Mouse (Mus musculus) thymus, postnatal 14 days (tissue): ENCODE results near the gene Apobec2.

ENCODE experiments used
- DNase-seq: peaks from one replicate; pipeline ENCODE4 v3.0.0; 2021

Apobec2 gene

DNA sequence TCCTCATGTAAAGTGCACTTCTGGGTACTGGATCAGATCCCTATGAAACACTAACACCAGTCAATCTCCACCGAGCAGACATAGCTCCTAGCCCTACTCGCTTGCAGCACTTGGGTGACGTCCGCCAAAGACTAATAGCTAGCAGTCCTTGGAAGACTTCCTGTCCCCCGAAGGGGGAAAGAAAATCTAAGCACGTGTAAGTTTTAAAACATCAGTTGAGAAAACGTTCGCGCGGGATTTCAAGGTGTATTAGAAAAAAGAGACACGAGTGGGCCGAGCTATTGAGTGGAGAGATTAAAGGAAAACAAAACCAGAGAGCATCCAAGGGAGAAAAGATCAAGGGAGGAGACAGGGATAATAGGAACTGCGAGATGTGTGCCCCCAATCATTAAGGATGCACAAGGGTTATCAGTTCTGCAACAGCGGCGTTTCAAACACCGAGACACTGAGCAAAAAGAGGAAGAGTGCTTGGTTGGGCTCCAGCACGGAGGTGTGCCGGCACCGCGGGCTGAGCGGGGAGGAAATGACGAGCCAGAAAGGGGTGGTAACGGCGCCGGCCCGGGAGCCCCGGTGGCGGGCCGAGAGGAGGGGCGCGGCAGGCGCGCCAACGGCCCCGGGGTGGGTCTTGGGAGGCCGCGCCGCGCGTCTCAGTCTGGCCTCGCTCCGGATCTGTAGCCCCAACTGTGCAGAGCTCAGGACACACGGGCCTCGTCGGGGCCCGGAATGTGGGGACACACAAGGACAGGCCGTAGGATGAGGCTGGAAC is 24.0 kb downstream of the Apobec2 start:
- peak; percentile 90 for DNase-seq

DNA sequence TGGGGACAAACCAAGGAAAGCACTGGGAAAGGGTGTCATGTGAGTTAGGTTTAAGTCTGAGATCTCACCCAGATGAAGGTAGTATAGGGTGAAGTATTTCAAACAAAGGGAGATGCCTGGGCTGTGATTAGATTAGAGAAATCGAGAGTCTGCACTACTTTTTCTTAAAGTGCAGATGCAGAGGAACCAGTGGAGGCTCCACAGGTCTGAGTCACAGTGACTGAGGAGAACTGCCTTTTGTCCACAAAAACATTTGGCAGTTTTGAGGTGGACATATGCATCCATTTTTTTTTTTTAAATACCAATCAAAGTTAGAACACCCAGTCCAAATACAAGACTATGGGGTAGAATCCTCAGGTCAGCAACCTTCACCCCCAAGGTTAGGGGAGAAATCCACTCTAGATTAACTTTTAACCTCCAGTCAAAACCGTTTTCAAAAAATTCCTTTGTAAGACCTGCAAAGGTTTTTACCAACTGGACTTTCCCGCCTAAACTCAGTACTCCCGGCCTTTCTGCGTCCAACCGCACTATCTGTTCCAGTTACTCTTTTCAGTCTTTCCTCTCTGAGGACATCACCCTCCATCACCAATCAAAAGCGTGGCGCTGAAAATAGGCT is 24.7 kb downstream of the Apobec2 start:
- no peak for DNase-seq

DNA sequence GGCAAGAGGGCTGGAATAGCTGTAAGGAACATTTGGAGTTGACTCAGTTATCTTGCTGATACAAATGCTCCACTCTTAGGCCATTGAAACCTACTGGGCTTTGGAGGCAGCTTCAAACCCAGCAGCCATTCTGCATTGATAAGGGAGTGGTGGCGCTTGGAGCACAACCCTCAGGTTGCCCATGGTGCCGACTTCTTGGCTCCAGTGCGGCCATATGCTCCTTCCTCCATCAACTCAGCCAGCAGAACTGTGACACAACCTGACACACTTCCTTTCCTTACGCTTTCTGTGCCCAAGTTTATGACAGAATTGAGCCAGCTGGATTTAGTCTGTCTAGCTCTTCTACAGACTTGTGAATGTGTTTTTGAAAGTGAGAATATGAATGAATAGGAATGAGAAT is 25.6 kb downstream of the Apobec2 start:
- DNase-seq, result no peak

DNA sequence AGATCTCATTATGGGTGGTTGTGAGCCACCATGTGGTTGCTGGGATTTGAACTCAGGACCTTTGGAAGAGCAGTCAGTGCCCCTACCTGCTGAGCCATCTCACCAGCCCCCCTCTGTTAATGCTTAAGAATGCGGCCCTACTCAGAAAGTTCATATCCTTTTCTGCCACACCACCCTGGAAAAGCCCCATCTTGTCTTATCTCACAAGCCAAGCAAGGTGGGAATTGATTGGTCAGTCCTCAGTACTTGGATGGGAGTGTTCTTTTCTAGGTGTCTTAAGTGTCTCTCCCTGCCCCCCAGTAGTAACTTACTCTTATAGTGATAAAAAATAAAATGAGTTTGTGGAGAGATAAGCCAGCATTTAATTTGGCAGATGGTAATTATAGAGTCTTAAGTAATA is 28.0 kb downstream of the Apobec2 start:
- no peak for DNase-seq

DNA sequence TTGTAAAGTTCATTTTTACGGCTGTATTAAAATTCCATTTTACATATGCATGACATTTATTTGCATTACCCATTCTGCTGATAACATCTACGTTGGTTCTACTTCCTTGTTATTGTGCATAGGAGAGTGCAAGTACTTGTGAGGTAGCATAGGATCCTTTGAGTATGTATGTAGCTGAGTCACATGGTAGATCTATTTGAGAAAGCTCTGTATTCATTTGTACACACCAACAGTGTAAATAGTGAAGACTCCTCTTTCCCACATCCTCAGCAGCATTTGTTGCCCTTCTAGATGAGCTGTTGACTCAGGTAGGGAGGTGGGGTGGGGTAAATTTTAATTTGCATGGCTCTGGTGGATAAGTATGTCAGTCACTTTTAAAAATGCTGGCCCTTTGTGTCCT is 28.9 kb downstream of the Apobec2 start:
- DNase-seq, result no peak

DNA sequence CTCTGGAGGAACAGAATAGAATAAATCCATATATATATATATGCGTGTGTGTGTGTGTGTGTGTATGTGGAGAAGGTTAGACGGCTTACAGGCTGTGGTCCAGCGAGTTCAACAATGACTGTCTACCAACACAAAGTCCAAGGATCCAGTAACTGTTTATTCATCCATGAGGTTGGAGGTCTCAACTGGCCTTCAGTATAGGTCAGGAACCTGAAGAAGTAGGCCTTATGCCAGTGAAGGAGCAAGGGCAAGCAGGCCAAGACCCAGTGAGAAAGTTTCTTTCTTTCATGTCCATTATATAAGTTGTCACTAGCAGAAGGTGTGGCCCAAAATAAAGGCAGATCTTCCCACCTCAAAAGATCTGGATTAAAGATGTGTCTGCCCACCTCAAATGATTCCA is 30.0 kb downstream of the Apobec2 start:
- no peak for DNase-seq

DNA sequence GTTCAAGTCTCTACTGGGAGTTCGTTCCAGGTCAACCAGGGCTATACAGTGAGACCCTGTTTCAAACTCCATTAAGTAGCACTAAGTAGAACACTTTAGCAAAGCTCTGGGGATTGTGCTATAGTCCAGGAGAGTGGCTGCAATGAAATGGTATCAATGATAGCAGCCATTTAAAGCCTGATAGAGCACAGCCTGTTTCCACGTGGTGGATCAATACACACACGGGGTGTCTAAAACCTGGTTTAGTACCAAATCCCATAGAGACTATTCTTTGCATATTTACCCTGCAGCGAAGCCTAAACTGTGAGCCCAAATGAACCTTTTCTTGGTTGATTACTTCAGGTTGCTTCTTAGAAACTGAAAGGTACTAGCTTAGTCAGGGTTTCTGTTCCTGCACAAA is 31.0 kb downstream of the Apobec2 start:
- no peak for DNase-seq

DNA sequence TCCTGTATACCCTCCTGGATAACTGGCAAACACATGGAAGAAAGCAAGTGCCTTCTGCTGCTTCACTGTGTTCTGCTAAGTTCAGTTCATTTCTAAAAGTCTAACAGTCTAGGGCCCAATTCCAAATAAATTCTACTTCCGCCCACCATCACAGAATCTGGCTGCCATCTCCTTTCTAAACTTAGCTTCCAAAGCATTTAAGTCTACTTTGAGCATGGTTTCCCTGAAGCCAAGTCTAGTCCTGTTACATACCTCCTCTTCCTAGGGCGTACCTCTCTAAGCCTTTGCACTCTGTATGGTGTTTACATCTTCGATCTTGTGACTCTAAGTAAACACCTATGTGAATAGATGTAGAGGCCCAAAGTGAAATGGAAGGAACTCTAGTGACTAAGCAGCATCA is 40.1 kb downstream of the Apobec2 start:
- no peak for DNase-seq

DNA sequence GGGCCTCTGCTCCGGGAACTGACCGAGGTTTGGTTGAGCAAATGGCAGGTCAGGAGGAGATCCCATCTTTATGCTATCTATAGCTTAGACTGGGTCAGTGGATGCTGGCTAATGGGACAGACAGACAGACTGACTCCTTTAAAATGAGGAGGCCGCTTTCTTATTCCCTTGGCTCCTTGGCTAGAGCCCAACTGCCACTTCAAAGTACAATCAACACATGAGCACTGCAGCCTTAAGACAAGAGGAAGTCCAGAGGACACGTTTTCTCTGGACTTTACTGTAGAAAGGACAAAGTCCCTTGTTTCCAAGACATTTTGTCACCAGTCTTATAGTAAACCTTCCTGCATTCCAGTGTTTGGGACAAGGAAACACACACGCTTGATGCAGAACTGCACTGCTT is 41.3 kb downstream of the Apobec2 start:
- no peak for DNase-seq

DNA sequence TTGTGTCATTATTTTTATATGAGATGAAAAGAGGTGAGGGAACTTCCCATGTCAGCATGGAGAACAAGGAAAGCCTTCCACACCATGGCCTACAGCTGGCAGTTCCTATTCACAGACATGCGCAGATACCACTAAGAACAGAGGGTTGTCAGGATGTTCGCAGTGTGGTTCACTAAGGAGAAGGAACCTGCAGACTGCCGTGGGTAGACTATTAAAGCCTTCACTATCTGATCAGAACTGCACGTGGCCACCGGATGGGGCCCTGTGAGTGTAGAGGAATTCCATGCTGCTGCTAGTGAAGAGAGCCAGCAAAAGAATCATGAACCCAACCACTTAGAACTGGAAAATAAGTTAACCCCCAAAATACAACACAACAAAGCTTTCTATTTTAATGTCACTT is 43.3 kb downstream of the Apobec2 start:
- DNase-seq, result no peak

DNA sequence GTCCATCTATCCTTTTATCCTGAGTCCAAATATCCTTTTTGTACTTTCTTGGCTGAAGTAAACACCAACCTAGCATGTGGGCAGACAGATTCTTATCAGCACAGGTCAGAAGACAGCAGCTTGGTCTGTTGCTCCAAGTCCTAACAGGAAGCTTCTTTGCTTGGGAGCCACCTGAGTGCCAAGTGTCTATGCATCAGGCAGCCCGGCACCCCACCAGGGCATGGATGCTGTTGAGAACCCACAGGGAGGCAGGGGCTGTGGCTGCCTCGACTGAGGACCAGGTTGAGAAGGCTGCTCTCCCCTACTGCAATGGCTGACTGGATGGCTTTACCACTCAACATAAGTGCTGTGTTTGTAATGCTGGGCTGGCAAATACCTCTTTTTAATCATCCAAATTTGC is 44.1 kb downstream of the Apobec2 start:
- no peak for DNase-seq

DNA sequence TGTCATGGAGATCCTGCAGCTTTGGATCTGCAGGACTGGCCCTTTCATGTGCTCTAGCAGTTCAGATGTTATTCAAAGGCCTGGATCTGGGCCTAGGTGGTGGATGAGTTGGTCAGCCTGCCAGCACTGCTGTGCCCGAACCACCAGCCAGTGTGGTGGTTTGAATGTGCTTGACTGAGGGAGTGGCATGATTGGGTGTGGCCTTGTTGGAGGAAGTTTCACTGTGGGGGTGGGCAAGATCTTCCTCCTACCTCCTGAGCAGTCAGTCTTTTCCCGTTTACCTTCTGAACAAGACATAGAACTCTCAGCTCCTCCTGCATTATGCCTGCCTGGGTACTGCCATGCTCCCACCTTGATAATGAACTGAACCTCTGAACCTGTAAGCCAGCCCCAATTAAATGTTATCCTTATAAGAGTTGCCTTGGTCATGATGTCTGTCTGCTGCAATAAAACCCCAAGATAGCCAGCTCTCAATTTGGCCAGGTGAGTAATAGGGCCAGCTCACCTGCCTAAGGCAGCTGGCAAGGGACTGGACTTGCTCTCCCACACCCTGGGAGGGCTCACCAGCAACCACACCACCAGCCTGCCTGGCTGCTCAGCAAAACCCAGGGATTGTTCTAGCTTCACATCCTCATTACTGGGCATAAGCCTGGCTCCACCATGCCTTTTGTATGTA is 46.8 kb downstream of the Apobec2 start:
- DNase-seq, result no peak

DNA sequence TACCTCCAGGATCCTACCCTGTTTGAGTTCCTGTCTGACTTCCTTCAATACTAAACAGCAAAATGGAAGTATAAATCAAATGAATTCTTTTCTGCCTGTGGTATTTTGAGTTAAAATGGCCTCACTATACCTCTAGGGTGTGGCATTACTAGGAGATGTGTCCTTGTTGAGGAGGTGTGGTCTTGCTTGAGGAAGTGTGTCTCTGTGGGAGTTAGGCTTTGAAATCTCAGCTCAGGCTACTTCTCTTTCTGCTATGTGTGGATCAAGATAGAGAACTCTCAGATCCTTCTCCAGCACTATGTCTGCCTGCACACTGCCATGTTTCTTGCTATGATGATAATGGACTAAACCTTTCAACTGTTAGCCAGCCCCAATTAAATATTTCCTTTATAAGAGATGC is 53.7 kb downstream of the Apobec2 start:
- DNase-seq, result no peak

DNA sequence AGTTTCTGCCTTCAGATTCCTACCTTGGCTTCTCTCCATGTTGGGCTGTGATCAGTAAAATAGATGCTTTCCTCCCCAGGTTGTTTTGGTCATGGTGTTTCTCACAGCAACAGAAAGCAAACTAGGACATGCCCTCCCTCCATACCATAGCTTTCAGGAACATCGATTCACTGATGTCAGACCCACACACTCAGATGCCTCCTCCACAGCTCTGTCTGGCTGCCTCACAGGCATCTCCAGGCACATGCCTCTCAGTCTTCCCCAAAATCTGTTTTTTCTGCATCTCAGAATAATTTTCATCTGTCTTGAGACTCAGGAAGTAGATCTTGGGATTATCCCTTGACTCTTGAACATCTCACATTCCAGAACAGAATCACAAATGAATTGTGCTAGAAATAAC is 56.6 kb downstream of the Apobec2 start:
- no peak for DNase-seq

DNA sequence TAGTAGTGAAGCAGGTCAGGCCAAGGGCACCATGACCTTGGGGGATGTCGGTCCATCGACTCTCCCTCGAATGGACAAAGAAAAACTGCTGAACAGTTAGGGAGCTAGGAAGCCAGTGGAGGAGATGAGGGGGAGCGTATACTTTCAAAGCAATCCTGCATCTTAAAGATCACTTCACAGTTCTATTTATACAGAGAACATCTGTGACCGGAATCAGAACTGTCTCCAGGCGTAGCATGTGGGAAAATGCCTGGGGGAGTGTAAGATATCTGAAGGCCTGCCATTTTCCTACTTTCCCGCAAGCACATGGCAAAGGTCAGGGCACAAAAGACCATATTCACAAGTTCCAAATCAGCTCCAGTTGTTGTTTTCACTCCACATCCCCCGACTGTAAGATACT is 59.7 kb downstream of the Apobec2 start:
- no peak for DNase-seq

DNA sequence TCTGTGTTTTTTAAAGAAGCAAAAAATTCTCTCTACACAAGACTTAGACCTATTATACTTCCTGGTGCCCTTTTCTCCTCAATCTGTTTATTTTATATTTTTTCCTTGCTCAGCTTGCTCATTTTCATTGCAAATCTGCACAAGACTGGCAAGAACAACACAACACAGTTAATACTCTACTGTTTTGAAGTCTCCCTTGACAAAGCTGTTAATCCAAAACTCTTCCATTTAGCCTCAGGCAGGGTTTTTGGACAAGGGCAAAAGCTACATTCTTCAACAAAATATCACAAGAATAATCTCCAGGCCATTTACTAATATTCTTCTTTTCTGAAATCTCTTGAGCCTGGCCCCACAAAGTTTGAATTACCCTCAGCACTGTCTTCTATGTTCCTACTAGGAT is 61.1 kb downstream of the Apobec2 start:
- no peak for DNase-seq
